Mouse (Mus musculus) adrenal gland, postnatal 36 days (tissue): Measurements from ENCODE around the gene Bak1. TPM values are rescaled to one million over a fixed set of nuclear protein-coding genes. Genes with fewer than 3 reads are reported as not detected.

Experiments
- DNase-seq, 2 experiments: peaks; one replicate each; pipeline ENCODE4 v3.0.0; 2021; ENCODE audit warnings: mixed read lengths in 1 of 2
- long read RNA-seq, 2 experiments: library from polyadenylated mRNA; stranded (forward); transcript quantifications; one replicate each; pipeline ENCODE4 v2.0.0; 2021; ENCODE audit warnings: borderline sequencing depth in 2 of 2
- total RNA-seq, 2 experiments: library from RNA; stranded (reverse); gene quantifications; 2 replicates each; pipeline ENCODE4 v1.2.3; 2021

The Bak1 gene
- 10 to 100 TPM; 29.3 to 42.4 TPM for total RNA-seq
- long read RNA-seq, experiment 1, partial matches to known transcripts, result 0 of 10 reads
- long read RNA-seq, experiment 1, other reads (novel, unspliced or antisense), result 7 of 10 reads
- long read RNA-seq, experiment 2, partial matches to known transcripts, result 0 of 3 reads
- long read RNA-seq, experiment 2, other reads (novel, unspliced or antisense), result 2 of 3 reads

GRCm38 (mm10) chr17:27028909-27029308, at the start of gene Bak1:
Gene Bak1, minus strand, starts transcription at chr17:27029009.
- no peak for DNase-seq

GRCm38 (mm10) chr17:27078499-27078898, 49.7 kb upstream of the Bak1 start:
- DNase-seq, result no peak

GRCm38 (mm10) chr17:27077920-27078319, 49.1 kb upstream of the Bak1 start:
- no peak for DNase-seq

DNA sequence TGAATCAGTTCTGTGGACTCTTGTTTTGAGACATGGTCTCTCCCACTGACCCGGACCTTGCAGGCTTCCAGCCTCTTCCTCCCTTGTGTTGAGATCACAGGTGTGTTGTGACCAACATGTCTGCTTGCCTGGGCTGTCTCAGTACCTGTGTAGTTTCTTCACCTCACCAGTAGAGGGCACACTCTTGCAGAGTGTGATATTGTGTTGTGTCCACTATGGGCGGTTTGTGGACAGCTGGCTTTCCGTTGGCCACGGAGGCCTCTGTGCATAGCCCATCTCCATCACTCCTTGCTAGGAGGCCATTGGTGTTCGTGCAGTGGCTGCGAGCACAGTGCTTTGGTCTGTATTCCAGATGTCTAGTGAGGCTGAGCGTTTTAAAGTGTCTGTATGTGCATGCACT, 48.3 kb upstream of the Bak1 start:
- no peak for DNase-seq

GRCm38 (mm10) chr17:27074849-27075745, 46.3 kb upstream of the Bak1 start:
- DNase-seq, result no peak

- DNase-seq, result no peak
Observed at GRCm38 (mm10) chr17:27074236-27074635, 45.4 kb upstream of the Bak1 start.

DNA sequence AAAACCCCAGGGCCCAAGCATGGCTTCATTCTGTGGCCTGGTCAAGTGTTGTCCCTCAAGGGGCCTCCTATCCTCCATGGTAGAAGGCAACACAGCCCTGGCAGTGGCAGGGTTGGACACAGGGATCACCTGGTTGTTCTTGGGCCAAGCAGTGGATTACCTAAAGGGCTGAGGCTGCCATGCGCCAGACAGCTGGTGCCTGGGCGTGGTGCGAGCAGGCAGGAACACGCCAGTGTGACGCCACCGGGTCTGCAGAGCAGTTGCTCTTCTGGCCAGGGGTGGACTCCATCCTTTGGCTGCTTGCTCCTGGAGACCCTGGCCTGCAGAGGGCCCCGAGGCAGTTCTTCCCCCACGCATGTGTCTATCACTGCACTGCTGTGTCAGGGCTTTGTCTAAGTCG, 45.0 kb upstream of the Bak1 start:
- DNase-seq, result no peak

DNA sequence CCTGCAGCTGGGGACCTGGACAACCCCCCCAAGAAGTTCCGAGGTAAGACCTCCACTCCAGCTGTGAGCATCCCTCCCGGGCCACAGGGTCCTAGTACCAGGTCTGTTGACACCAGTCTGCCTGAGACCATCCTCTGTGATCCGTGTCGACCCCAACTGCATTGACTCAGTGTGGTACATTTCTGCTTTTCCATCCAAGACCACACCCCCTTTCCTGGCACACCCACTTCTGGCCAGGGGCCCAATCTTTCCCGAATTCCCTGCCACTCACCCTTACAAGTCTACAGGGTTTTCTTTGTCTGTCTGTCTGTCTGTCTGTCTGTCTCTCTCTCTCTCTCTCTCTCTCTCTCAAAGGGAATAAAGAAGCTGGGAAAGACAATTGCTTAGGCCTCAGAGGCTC, 44.3 kb upstream of the Bak1 start:
- no peak for DNase-seq

DNA sequence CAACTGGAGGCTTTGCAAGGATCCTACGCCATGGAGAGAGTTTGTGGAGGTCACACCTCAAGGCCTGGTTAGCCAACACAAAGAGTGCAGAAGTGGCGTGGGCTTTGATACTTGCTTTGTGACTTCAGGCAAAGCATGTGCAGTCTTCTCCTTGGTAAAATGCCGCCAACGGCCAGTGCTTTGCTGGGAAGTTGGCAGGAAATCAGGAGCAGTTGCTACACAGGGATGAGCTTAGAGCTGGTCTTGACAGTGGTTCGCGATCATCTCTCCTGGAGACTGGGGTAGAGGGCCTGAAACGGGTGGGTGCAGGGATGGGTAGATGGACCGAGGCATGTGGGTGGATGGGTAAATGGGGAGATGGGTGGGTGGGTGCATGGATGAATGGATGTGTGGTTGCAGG, 43.6 kb upstream of the Bak1 start:
- DNase-seq, result no peak

DNA sequence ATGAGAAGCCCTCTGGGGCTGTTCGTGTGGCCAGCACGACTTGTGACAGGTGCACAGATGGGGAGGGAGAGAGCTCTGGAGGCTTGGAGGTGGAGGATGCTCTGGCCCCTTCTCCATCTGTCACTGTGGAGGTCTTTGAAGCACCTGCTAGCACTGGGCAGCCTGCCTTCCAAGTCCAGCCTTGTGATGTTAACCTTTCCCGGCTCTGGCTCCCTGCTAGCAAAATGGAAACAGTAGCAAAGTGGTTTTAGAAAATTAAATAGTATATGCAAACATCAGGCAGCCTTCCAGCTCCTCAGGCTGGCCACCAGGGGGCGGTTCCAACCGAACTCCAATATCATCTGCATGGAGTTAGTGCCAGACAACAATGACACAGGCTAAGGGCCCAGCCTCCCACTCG, 42.8 kb upstream of the Bak1 start:
- DNase-seq, result peak; percentile 58 to 79

DNA sequence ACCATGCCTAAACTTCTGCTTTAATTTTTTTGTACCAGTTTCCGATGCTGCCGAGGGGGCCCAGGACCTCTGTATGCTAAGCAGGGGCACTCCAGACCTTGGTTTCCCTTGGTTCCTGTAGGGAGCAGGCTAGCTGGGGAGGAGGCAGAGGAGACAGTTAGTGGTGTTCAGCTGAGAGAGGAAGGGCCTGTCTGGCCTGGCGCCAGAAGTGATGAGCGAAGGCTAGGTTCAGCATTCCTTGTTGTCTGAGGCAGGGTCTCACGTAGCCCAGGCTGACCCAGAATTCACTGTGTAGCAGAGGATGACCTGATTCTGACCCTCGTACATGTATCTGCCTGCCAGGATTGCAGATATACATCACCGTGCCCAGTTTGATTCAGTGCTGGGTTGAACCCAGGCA, 42.1 kb upstream of the Bak1 start:
- DNase-seq, result no peak

DNA sequence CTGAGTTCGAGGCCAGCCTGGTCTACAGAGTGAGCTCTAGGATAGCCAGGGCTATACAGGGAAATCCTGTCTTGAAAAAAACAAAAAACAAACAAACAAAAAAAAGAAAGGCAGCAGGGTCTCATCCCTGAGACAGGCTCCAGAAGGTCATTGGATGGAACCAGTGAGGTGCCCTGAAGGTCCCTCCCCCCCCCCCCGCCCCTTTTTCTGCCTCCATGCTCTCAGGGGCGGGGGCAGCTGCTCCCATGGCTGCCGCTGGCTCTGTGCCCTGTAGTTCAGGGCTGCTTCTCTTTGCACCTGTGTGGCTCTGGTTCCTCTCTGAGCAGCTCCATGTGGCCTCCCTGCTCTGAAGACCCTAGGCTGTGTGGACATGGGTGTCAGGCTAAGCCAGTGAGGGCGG, 40.3 kb upstream of the Bak1 start:
- DNase-seq, result no peak

GRCm38 (mm10) chr17:27066065-27066464, 37.3 kb upstream of the Bak1 start:
- DNase-seq, result no peak

- no peak for DNase-seq
Observed at GRCm38 (mm10) chr17:27064195-27064594, 35.4 kb upstream of the Bak1 start.

DNA sequence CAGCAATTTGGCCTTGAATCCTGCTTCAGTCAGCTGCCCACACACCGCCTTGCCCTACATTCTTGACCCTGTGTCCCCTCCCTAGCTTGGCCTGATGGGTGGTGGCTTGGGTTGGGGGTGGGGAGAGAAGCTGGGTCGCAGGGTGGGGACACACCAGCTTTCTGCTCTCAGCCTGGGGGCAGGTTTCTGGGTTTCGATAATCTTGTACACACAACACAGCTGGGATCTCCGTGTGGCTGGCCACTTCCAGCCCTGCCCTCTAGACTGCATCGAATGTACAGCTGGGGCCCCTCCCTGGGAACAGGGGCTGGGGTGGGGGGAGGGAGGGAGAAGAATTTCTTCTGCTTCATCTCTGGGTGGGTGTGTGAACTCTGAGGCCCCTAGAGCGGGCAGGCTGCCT, 34.9 kb upstream of the Bak1 start:
- DNase-seq, result no peak

DNA sequence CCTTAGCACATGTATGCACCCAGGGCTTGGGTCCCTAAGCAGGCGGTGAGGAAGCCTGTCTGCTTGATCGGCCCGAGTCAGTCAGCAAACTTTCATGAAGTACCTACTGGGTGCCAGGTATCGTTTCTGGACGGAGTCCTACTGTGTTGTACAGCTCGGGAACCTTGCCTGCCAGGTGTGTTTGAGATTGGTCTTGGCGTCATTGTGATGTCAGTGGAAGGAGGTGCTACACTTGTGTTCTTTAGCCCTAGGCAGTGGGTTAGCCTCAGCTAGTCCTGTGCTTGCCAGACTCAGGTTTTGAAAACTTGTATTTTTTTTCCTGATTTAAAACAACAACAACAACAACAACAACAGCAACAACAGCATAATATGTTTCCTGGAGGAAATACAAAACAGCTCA, 33.9 kb upstream of the Bak1 start:
- DNase-seq, result no peak

DNA sequence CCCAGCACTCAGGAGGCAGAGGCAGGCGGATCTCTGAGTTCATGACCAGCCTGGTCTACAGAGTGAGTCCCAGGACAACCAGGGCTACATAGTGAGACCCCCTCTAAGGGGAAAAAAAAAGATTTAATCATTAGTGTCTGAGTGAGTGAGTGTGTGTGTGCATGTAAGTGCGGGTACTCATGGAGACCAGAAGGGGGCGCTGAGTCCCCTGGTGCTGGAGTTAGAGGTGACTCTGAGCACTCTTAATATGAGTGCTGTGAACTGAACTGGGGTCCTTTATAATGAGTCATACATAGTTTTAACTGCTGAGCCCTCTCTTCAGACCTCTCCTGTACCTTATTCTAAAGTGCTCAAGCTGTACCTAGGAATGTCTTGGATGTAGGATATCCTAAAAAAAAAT, 32.9 kb upstream of the Bak1 start:
- no peak for DNase-seq

DNA sequence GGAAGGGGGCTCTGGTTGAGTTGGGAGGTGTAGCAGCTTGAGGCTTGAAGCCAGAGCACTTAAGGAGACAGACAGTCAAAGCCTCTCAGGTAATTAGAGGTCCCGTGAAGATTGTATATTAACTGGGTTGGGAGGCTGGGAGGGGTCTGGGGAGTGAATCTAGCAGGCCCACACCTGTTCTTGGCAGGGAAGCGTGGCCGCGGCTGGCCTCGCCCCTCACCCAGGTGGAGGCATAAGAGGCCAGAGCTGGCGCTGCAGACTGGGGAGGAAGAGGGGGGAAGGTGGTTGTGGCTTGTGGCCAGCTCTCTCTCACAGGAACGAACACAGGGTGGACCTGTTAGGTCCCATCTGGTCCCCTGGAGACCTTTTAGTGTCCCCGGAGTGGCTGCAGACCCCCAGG, 31.9 kb upstream of the Bak1 start:
- DNase-seq, result no peak

DNA sequence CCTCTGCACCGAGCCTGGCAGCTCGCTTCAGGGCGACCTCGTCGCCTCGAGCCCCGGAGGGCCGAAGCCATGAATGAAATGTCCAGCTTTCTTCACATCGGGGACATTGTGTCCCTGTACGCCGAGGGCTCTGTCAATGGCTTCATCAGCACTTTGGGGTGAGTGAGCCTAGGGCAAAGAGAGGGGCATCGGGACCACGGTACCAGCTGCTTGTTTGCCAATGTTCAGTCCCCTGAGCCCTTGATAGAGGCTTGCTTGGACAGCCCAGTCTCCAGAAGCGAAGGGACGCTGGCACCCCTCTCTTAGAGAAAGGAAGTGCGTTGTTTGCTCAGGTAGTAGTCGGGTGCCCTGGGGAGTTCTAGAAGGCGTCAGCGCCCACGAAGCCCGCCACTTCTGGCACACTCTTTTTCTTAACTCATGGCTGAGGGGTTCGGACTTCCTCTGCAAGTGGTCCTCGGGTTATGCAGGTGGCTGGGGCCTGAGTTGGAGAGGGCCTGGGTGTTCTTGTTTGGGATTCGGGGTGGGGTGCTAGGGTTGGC, 28.8 kb upstream of the Bak1 start:
- no peak for DNase-seq

GRCm38 (mm10) chr17:27056812-27057516, 28.2 kb upstream of the Bak1 start, which contains the start of gene Itpr3:
Gene Itpr3, plus strand, starts transcription at chr17:27057304.
- peak; percentile 85 to 88 for DNase-seq

- peak; percentile 65 to 77 for DNase-seq
Observed at GRCm38 (mm10) chr17:27056170-27056569, 27.4 kb upstream of the Bak1 start.

- DNase-seq, result peak; percentile 63 to 87
Observed at GRCm38 (mm10) chr17:27051514-27051913, 22.7 kb upstream of the Bak1 start.

DNA sequence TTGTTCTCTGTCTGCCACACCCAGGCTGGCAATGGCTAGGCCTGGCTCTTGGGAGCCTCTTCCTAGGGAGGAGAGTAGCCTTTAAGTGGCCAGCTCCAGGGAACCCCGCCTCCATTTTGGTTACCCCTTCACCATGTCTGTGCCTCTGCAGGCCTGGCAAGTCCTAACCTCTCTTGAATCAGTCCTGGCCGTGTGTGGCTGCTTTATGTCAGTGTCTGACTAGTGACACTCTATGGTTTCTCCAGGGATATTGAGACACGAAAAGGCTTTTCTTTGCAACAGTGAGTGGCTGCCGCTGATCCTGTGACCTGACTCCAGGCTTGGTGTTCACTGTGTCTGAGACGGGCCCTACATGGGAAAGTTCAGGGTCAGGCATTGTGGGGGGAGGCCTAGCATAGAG, 22.0 kb upstream of the Bak1 start:
- no peak for DNase-seq
